Mouse (Mus musculus) liver, postnatal 0 days (tissue): ENCODE measurements at regions not wholly inside any gene's neighbourhood (a gene's known extent, or its start where the extent isn't known, plus 50 kb on each side); places are given as distances from the start of the nearest gene placed in this dataset.

Experiments
- CTCF ChIP-seq: sonication (generic); IDR thresholded peaks from 2 replicates; pipeline ENCODE4 v1.5.1; 2016; ENCODE audit warnings: antibody characterized with exemption, low read depth
- EP300 ChIP-seq: IDR thresholded peaks from 2 replicates; pipeline ENCODE4 v1.6.1; 2016; ENCODE audit warnings: antibody characterized with exemption, low read depth, mild to moderate bottlenecking

GRCm38 (mm10) chr7:117878903-117879302 lies 237.1 kb downstream of the Rps15a start:
- no peak for TF ChIP-seq EP300
- no peak for TF ChIP-seq CTCF
